Mouse (Mus musculus): ENCODE results near the gene Usp48. TPM values are rescaled to one million over a fixed set of nuclear protein-coding genes. Genes with fewer than 3 reads are reported as not detected.

Usp48 gene
- 63.0 and 64.0 TPM in 2 replicates for polyA plus RNA-seq (2015; fragmentation: Nextera tagmentation; extraction: Ambion mirVana)

GRCm38 (mm10) chr4:137593601-137594495 is at the start of gene Usp48:
Gene Usp48, plus strand, starts transcription at chr4:137593755.
- Histone ChIP-seq H3K9me3 (no peaks in the 10 kb centered on the region), H3K4me1 (replicated peaks) (peaks cover 38% of the 10 kb centered on the region), H3K36me3 (no peaks in the 10 kb centered on the region), H3K27me3 (no peaks in the 10 kb centered on the region), H3K4me3 (peak within 1 kb of the TSS; percentile 84), H3K4me2 (peak within 1 kb of the TSS; percentile 77), H3K27ac (replicated peaks) (peak within 1 kb of the TSS; percentile 99), H3K9ac (peak within 1 kb of the TSS; percentile 80)
- peak; percentile 95 for ATAC-seq (ENCODE audit: low FRiP score, low read depth)
- WGBS, result under 1% methylated on average over 89 of the region's 92 CpGs

GRCm38 (mm10) chr4:137545568-137545967 is 48.0 kb upstream of the Usp48 start:
- no peaks in the 10 kb centered on the region for H3K36me3 ChIP-seq
- H3K9ac ChIP-seq, result no peak overlapping the region
- H3K4me3 ChIP-seq, result no peak overlapping the region
- H3K9me3 ChIP-seq, result no peaks in the 10 kb centered on the region
- no peak for ATAC-seq (ENCODE audit: low FRiP score, low read depth)
- WGBS, result 95% methylated on average over 9 of the region's 9 CpGs
- H3K4me2 ChIP-seq, result no peak overlapping the region
- no peaks in the 10 kb centered on the region for H3K27me3 ChIP-seq
- H3K27ac ChIP-seq (replicated peaks), result no peak overlapping the region
- no peaks in the 10 kb centered on the region for H3K4me1 ChIP-seq (replicated peaks)

DNA sequence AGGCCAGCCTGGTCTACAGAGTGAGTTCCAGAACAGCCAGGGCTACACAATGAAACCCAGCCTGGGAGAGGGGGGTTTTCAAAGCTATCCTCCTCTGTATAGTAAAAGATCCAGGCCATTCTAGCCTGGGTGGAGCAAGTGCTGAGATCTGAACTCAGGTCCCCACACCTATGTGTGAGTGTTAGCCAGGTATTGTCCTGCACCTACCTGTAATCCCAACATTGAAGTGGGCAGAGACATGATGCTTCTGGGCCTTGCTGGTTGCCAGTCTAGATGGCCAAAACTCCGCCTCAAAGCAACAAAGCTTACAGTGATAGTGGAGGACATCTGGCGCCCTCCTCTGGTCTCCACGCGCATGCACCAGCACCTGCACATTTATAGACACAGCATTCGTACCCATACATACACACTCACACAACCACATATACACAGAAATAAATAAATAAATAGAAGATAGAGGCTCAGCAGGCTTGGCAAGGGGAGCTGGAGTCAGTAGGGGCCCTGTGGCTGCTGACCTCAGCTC is 47.5 kb upstream of the Usp48 start:
- H3K27ac ChIP-seq (replicated peaks), result no peak overlapping the region
- H3K4me3 ChIP-seq, result no peak overlapping the region
- no peaks in the 10 kb centered on the region for H3K4me1 ChIP-seq (replicated peaks)
- H3K4me2 ChIP-seq, result no peak overlapping the region
- H3K27me3 ChIP-seq, result no peaks in the 10 kb centered on the region
- H3K9me3 ChIP-seq, result no peaks in the 10 kb centered on the region
- H3K36me3 ChIP-seq, result no peaks in the 10 kb centered on the region
- no peak for ATAC-seq (ENCODE audit: low FRiP score, low read depth)
- 69% methylated on average over 5 of the region's 5 CpGs for WGBS
- no peak overlapping the region for H3K9ac ChIP-seq

- Histone ChIP-seq H3K4me2 (no peak overlapping the region), H3K36me3 (no peaks in the 10 kb centered on the region), H3K9ac (no peak overlapping the region), H3K27ac (replicated peaks) (no peak overlapping the region), H3K4me3 (no peak overlapping the region), H3K4me1 (replicated peaks) (no peaks in the 10 kb centered on the region), H3K9me3 (no peaks in the 10 kb centered on the region), H3K27me3 (no peaks in the 10 kb centered on the region)
- ATAC-seq (ENCODE audit: low FRiP score, low read depth), result no peak
- 97% methylated on average over 17 of the region's 17 CpGs for WGBS
These were observed 40.1 kb upstream of the Usp48 start for GRCm38 (mm10) chr4:137553466-137553865.

DNA sequence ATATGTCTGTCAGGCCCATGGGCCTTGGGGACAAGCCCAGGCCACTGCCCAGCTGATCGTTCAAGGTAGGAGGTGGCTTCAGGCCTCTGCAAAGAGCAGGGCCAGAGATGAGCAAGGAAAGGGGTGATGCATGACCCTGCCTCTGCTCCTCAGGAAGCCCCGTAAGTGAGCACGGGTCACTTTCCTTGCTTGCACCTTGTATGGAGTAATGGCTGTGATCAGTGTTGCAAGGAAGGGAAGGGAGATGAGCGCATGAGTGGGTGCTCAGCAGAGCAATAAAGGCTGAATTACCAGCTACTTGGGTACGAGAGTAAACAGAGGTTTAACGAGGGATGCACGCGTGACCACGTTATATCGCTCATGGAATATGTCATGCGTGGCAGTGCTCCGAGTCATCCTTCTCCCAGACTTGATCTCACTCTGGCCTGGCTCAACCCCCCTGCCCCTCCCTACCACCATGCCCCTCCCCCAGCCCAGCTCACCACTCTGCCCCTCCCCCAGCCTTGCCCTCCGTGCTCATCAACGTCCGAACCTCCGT is 36.8 kb upstream of the Usp48 start:
- no peak for ATAC-seq (ENCODE audit: low FRiP score, low read depth)
- H3K4me3 ChIP-seq, result no peak overlapping the region
- no peaks in the 10 kb centered on the region for H3K4me1 ChIP-seq (replicated peaks)
- no peak overlapping the region for H3K27ac ChIP-seq (replicated peaks)
- H3K9me3 ChIP-seq, result no peaks in the 10 kb centered on the region
- no peaks in the 10 kb centered on the region for H3K27me3 ChIP-seq
- H3K36me3 ChIP-seq, result no peaks in the 10 kb centered on the region
- WGBS, result 85% methylated on average over 16 of the region's 16 CpGs
- no peak overlapping the region for H3K4me2 ChIP-seq
- H3K9ac ChIP-seq, result no peak overlapping the region

DNA sequence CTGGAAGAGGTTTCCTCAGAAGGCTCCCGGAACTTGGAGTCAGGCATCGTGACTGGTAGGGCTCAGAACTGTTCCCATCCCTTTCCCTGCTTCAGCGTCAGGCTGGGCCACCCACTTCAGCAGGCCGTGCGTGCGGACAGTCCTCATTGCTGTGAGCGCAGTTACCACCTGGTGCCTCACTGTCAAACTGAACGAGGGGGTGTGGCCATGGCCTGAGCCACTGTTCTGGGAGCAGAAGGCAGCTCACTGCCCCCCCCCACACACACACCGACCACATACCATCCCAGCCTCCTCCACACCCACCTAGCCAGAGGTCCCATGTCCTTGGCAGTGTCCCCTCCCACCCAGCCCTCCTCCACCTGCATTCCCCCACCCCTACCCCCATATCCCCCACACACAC is 23.7 kb upstream of the Usp48 start:
- H3K36me3 ChIP-seq, result no peaks in the 10 kb centered on the region
- H3K4me1 ChIP-seq (replicated peaks), result no peaks in the 10 kb centered on the region
- no peaks in the 10 kb centered on the region for H3K27me3 ChIP-seq
- ATAC-seq (ENCODE audit: low FRiP score, low read depth), result no peak
- 73% methylated on average over 9 of the region's 9 CpGs for WGBS
- H3K4me3 ChIP-seq, result no peak overlapping the region
- H3K27ac ChIP-seq (replicated peaks), result no peak overlapping the region
- H3K9ac ChIP-seq, result no peak overlapping the region
- H3K4me2 ChIP-seq, result no peak overlapping the region
- no peaks in the 10 kb centered on the region for H3K9me3 ChIP-seq

DNA sequence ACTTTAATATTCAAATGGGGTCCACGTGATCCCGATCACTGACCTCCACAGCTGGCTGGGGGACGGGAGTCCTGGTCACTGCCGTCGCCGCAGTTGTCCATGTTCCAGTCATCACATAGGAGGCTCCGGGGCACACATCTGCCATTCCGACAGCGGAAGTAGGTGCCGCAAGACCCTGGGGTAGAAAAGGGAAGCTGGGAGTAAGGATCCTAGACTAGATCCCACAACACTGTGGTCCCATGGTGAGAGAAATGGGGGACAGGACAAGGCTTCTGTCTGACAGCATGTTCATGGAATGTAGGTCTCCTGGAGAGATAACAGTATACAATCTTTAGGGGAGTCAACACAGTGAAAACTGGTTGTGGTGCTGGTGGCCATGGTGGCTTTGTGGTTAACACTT is 19.1 kb upstream of the Usp48 start, which contains the start of gene Ldlrad2:
Gene Ldlrad2, minus strand, starts transcription at position 101 of the 400 bp plus-strand sequence.
- 88% methylated on average over 10 of the region's 10 CpGs for WGBS
- Histone ChIP-seq H3K4me2 (no peak within 1 kb of the TSS), H3K36me3 (no peaks in the 10 kb centered on the region), H3K27me3 (peaks cover 11% of the 10 kb centered on the region), H3K4me1 (replicated peaks) (peaks cover 4% of the 10 kb centered on the region; the same call in 1 of the 2 replicates), H3K9ac (no peak within 1 kb of the TSS), H3K9me3 (no peaks in the 10 kb centered on the region), H3K4me3 (no peak within 1 kb of the TSS), H3K27ac (replicated peaks) (no peak within 1 kb of the TSS)
- ATAC-seq (ENCODE audit: low FRiP score, low read depth), result no peak

DNA sequence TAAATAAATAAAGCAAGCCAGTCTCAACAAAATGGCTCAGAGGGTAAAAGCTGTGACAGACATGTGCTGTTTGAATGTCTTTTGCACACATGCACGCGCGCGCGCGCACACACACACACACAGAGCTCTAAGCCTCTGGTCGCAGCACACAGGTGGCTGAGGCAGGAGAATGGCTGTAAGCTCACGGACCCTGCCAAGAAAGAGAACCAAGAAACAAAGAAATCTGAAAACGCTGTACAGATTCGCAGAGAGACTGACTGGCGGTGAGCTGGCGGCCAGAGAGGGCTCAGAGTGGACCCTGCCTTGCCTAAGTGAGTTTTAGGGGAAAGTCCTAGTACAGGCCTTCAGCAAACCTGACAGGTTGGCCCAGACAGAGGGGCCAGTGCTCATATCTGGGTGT is 16.1 kb upstream of the Usp48 start:
- Histone ChIP-seq H3K4me2 (no peak overlapping the region), H3K27me3 (peaks cover 17% of the 10 kb centered on the region), H3K4me3 (no peak overlapping the region), H3K36me3 (no peaks in the 10 kb centered on the region), H3K9ac (no peak overlapping the region), H3K9me3 (no peaks in the 10 kb centered on the region), H3K27ac (replicated peaks) (no peak overlapping the region), H3K4me1 (replicated peaks) (peaks cover 4% of the 10 kb centered on the region; the same call in 1 of the 2 replicates)
- no peak for ATAC-seq (ENCODE audit: low FRiP score, low read depth)
- 97% methylated on average over 12 of the region's 12 CpGs for WGBS

DNA sequence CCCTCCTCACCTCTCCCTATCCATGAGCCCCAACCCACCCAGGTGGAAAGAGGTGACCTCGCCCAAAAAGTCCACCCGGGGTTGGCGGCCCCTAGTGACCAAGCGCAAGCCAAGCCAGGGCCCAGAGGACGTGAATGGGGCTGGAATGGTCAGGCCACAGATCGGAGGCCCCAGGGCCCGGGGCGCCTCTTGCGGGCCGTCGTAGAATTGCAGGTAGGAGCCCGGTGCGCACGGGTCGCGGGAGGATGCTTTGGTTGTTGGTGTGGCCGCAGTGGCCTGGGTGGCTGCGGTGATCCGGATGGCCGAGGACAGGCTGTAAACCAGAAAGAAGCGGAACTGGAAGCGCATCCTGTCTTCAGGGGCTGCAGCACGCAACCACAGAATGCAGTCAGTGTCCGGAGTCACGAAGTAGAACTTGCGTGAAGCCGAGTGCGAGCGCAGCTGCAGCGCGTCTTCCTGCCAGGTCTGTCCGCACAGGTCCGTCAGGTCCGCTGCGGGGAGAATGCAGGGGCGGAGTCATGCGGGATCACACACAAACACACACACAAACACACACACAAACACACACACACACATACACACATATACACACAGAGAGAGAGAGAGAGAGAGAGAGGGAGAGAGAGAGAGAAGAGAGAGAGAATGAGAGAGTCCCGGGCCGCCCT is 15.2 kb upstream of the Usp48 start:
- ATAC-seq (ENCODE audit: low FRiP score, low read depth), result no peak
- Histone ChIP-seq H3K4me3 (peak overlapping the region; percentile 31), H3K4me2 (peak overlapping the region; percentile 60), H3K9ac (peak overlapping the region; percentile 14; the same call in 1 of the 2 replicates), H3K4me1 (replicated peaks) (peaks cover 4% of the 10 kb centered on the region; the same call in 1 of the 2 replicates), H3K9me3 (no peaks in the 10 kb centered on the region), H3K27me3 (peaks cover 17% of the 10 kb centered on the region), H3K27ac (replicated peaks) (no peak overlapping the region), H3K36me3 (no peaks in the 10 kb centered on the region)
- 2% methylated on average over 39 of the region's 39 CpGs for WGBS

DNA sequence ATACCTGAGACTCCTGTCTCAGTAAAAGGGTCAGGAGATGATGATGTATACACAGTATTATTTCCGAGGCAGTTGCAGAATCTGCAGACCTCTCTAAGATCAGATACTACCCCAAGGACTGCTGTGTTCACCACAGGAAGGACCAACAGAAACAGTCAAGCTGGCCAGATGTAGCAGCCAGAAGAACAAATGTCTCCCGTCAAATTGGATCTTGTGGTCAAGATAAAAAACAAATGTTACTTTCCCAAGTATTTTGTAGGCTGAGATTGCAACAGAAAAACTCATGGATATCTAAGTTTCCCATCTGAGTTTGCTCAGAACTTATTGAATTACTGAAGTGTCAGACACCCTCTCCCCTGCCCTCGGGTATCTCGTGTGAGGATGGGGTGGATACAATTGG is 13.8 kb upstream of the Usp48 start:
- H3K9ac ChIP-seq, result no peak overlapping the region
- no peak for ATAC-seq (ENCODE audit: low FRiP score, low read depth)
- H3K27ac ChIP-seq (replicated peaks), result no peak overlapping the region
- 74% methylated on average over 4 of the region's 4 CpGs for WGBS
- H3K4me3 ChIP-seq, result no peak overlapping the region
- no peaks in the 10 kb centered on the region for H3K36me3 ChIP-seq
- H3K4me2 ChIP-seq, result no peak overlapping the region
- peaks cover 17% of the 10 kb centered on the region for H3K27me3 ChIP-seq
- H3K4me1 ChIP-seq (replicated peaks), result peaks cover 4% of the 10 kb centered on the region; the same call in 1 of the 2 replicates
- H3K9me3 ChIP-seq, result no peaks in the 10 kb centered on the region

GRCm38 (mm10) chr4:137580299-137580698 is 13.3 kb upstream of the Usp48 start:
- H3K36me3 ChIP-seq, result no peaks in the 10 kb centered on the region
- peaks cover 17% of the 10 kb centered on the region for H3K27me3 ChIP-seq
- H3K4me3 ChIP-seq, result no peak overlapping the region
- H3K4me1 ChIP-seq (replicated peaks), result peaks cover 4% of the 10 kb centered on the region; the same call in 1 of the 2 replicates
- no peak overlapping the region for H3K9ac ChIP-seq
- no peak for ATAC-seq (ENCODE audit: low FRiP score, low read depth)
- no peak overlapping the region for H3K4me2 ChIP-seq
- no peaks in the 10 kb centered on the region for H3K9me3 ChIP-seq
- 80% methylated on average over 2 of the region's 2 CpGs for WGBS
- no peak overlapping the region for H3K27ac ChIP-seq (replicated peaks)

DNA sequence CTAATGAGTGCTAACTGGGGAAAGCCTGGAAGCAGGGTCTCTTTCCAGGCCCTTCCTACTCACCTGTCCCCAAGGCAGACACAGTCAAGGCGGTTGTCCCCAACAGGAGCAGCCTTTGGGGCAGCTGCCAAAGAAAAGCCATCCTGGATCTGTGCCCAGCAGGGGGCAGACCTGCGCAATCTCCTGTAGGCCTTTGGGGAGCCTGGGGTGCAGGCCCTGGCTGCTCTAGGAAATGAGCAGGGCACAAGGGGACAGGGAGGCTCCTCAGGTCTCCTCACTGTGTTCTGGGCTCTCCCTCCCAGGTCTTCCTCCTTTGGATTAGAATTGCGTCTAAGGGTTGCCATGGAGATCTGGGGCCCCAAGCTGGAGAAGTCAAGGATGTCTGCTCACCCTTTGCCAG is 11.7 kb upstream of the Usp48 start:
- ATAC-seq (ENCODE audit: low FRiP score, low read depth), result no peak
- Histone ChIP-seq H3K9ac (no peak overlapping the region), H3K4me1 (replicated peaks) (peaks cover 4% of the 10 kb centered on the region; the same call in 1 of the 2 replicates), H3K4me2 (no peak overlapping the region), H3K27ac (replicated peaks) (no peak overlapping the region), H3K9me3 (no peaks in the 10 kb centered on the region), H3K27me3 (peaks cover 17% of the 10 kb centered on the region), H3K36me3 (no peaks in the 10 kb centered on the region), H3K4me3 (no peak overlapping the region)
- 40% methylated on average over 3 of the region's 3 CpGs for WGBS
